Mouse (Mus musculus) intestine, postnatal 0 days (tissue): ENCODE data around the gene Rhoh. TPM values are rescaled to one million over a fixed set of nuclear protein-coding genes. Genes with fewer than 3 reads are reported as not detected.

Source experiments
- ATAC-seq: fragments of 200-750 bp; cut with Nextera tagmentation; 2 replicates; pipeline ENCODE4 v1.8.0; 2017; ENCODE audit warnings: mild to moderate bottlenecking, moderate TSS enrichment, moderate library complexity
- H3K27ac ChIP-seq: fragments of 300-500 bp; sonication (generic); 2 replicates; pipeline ENCODE4 v1.5.1; 2014; ENCODE audit warnings: mild to moderate bottlenecking, low read depth, low read length, moderate library complexity
- H3K27me3 ChIP-seq: fragments of 300-500 bp; sonication (generic); replicated peaks from 2 replicates; pipeline ENCODE4 v1.6.1; 2014; ENCODE audit warnings: low read length, mixed read lengths; ENCODE audit not compliant: control insufficient read depth, insufficient read depth
- H3K36me3 ChIP-seq: fragments of 300-500 bp; sonication (generic); 2 replicates; pipeline ENCODE4 v1.6.1; 2014; ENCODE audit warnings: mild to moderate bottlenecking, moderate library complexity; ENCODE audit not compliant: control insufficient read depth, insufficient read depth
- H3K4me1 ChIP-seq: fragments of 300-500 bp; sonication (generic); replicated peaks from 2 replicates; pipeline ENCODE4 v1.6.1; 2014; ENCODE audit warnings: antibody characterized with exemption, low read length, mixed read lengths; ENCODE audit not compliant: control insufficient read depth, insufficient read depth
- H3K4me2 ChIP-seq: fragments of 300-500 bp; sonication (generic); replicated peaks from 2 replicates; pipeline ENCODE4 v1.6.1; 2014; ENCODE audit warnings: low read depth, mild to moderate bottlenecking, moderate library complexity
- H3K4me3 ChIP-seq: fragments of 300-500 bp; sonication (generic); 2 replicates; pipeline ENCODE4 v1.5.1; 2014; ENCODE audit warnings: low read depth, low read length
- H3K9ac ChIP-seq: fragments of 300-500 bp; sonication (generic); 2 replicates; pipeline ENCODE4 v1.6.1; 2014; ENCODE audit warnings: mild to moderate bottlenecking, low read depth, low read length
- H3K9me3 ChIP-seq: fragments of 300-500 bp; sonication (generic); 2 replicates; pipeline ENCODE4 v1.6.1; 2016; ENCODE audit warnings: mixed run types; ENCODE audit not compliant: control insufficient read depth
- CTCF ChIP-seq: sonication (generic); IDR thresholded peaks from 2 replicates; pipeline ENCODE4 v1.5.1; 2016; ENCODE audit warnings: low read depth, mild to moderate bottlenecking, control low read depth, antibody characterized with exemption, moderate library complexity
- WGBS: fragments of 180-500 bp; shearing (Covaris S2); extraction: QIAGEN DNeasy Blood & Tissue Kit; methylation state at CpG from one replicate; pipeline ENCODE4 v1.1.7; 2014; 5-methylcytosine and 5-hydroxymethylcytosine counted together
- polyA plus RNA-seq: library from polyadenylated mRNA; unstranded; fragments of >200 nt; fragmentation: Nextera tagmentation; extraction: Ambion mirVana; gene quantifications from 2 replicates; pipeline ENCODE4 v1.2.1, GENCODE M21; 2015

Gene Rhoh
- polyA plus RNA-seq, 1 experiment from 2014 or later, result 0.82 TPM

- H3K9me3 ChIP-seq, result no peaks in the 10 kb centered on the region
- H3K4me1 ChIP-seq, result 0 out of 2 replicates have a peak, but pooled peaks cover 2% of the 10 kb centered on the region
- no peak overlapping the region for H3K4me3 ChIP-seq
- no peak overlapping the region for H3K4me2 ChIP-seq
- no peak overlapping the region for H3K9ac ChIP-seq
- WGBS, result 72% methylated on average over 3 of the region's 3 CpGs
- H3K27ac ChIP-seq, result no peak overlapping the region
- H3K36me3 ChIP-seq, result no peaks in the 10 kb centered on the region
- H3K27me3 ChIP-seq, result no peaks in the 10 kb centered on the region
- no peak for TF ChIP-seq CTCF
- ATAC-seq, result no peak
Observed at GRCm38 (mm10) chr5:65846958-65847357, 14.1 kb upstream of the Rhoh start.

GRCm38 (mm10) chr5:65847656-65848055 lies 13.4 kb upstream of the Rhoh start:
- Histone ChIP-seq H3K27ac (no peak overlapping the region), H3K4me3 (no peak overlapping the region), H3K4me1 (0 out of 2 replicates have a peak, but pooled peaks cover 2% of the 10 kb centered on the region), H3K9me3 (no peaks in the 10 kb centered on the region), H3K36me3 (no peaks in the 10 kb centered on the region), H3K27me3 (no peaks in the 10 kb centered on the region), H3K9ac (no peak overlapping the region), H3K4me2 (no peak overlapping the region)
- 83% methylated on average over 7 of the region's 7 CpGs for WGBS
- no peak for TF ChIP-seq CTCF
- no peak for ATAC-seq

GRCm38 (mm10) chr5:65850765-65851164 lies 10.2 kb upstream of the Rhoh start:
- Histone ChIP-seq H3K36me3 (no peaks in the 10 kb centered on the region), H3K27ac (no peak overlapping the region), H3K4me3 (no peak overlapping the region), H3K9me3 (no peaks in the 10 kb centered on the region), H3K4me1 (0 out of 2 replicates have a peak, but pooled peaks cover 2% of the 10 kb centered on the region), H3K27me3 (no peaks in the 10 kb centered on the region), H3K9ac (no peak overlapping the region), H3K4me2 (peak overlapping the region; percentile 37; the same call in 1 of the 2 replicates)
- WGBS, result 41% methylated on average over 11 of the region's 11 CpGs
- TF ChIP-seq CTCF, result no peak
- no peak for ATAC-seq

- no peak for ATAC-seq
- Histone ChIP-seq H3K4me3 (no peak overlapping the region), H3K4me2 (no peak overlapping the region), H3K9ac (no peak overlapping the region), H3K27me3 (no peaks in the 10 kb centered on the region), H3K36me3 (no peaks in the 10 kb centered on the region), H3K4me1 (0 out of 2 replicates have a peak, but pooled peaks cover 2% of the 10 kb centered on the region), H3K27ac (no peak overlapping the region), H3K9me3 (no peaks in the 10 kb centered on the region)
- WGBS, result 74% methylated on average over 8 of the region's 8 CpGs
- TF ChIP-seq CTCF, result no peak
Observed at GRCm38 (mm10) chr5:65854786-65855191, 6.2 kb upstream of the Rhoh start.

GRCm38 (mm10) chr5:65855571-65855970 lies 5.4 kb upstream of the Rhoh start:
- no peaks in the 10 kb centered on the region for H3K27me3 ChIP-seq
- whole genome bisulfite sequencing, result 51% methylated on average over 3 of the region's 3 CpGs
- H3K9ac ChIP-seq, result no peak overlapping the region

GRCm38 (mm10) chr5:65856591-65857411 lies 4.2 kb upstream of the Rhoh start:
- no peak for ATAC-seq
- Histone ChIP-seq H3K9me3 (no peaks in the 10 kb centered on the region), H3K4me3 (no peak overlapping the region), H3K36me3 (no peaks in the 10 kb centered on the region), H3K27ac (no peak overlapping the region), H3K4me2 (no peak overlapping the region), H3K9ac (no peak overlapping the region), H3K4me1 (no peaks in the 10 kb centered on the region), H3K27me3 (no peaks in the 10 kb centered on the region)
- no peak for TF ChIP-seq CTCF
- WGBS, result 73% methylated on average over 15 of the region's 17 CpGs

More at GRCm38 (mm10) chr5:65855571-65855970, 5.4 kb upstream of the Rhoh start:
- Histone ChIP-seq H3K36me3 (no peaks in the 10 kb centered on the region), H3K4me3 (no peak overlapping the region), H3K4me2 (no peak overlapping the region), H3K9me3 (no peaks in the 10 kb centered on the region), H3K27ac (no peak overlapping the region), H3K4me1 (0 out of 2 replicates have a peak, but pooled peaks cover 2% of the 10 kb centered on the region)
- TF ChIP-seq CTCF, result no peak
- ATAC-seq, result no peak
